Mouse (Mus musculus) midbrain, embryonic 14.5 days (tissue): ENCODE measurements around the gene Susd1. TPM values are rescaled to one million over a fixed set of nuclear protein-coding genes. Genes with fewer than 3 reads are reported as not detected.

Source experiments
- ATAC-seq: fragments of 200-750 bp; cut with Nextera tagmentation; 2 replicates; pipeline ENCODE4 v1.8.0; 2017; ENCODE audit warnings: moderate number of reproducible peaks, moderate library complexity; ENCODE audit not compliant: low FRiP score, low TSS enrichment
- DNase-seq: peaks from one replicate; pipeline ENCODE4 v3.0.0-alpha.2; 2015
- H3K27ac ChIP-seq: fragments of 300-500 bp; sonication (generic); replicated peaks from 2 replicates; pipeline ENCODE4 v1.5.1; 2014; ENCODE audit warnings: mild to moderate bottlenecking, low read depth, low read length, moderate library complexity
- H3K27me3 ChIP-seq: fragments of 300-500 bp; sonication (generic); 2 replicates; pipeline ENCODE4 v1.6.1; 2014; ENCODE audit warnings: low read length, control low read depth, mixed read lengths; ENCODE audit not compliant: control insufficient read depth, insufficient read depth
- H3K36me3 ChIP-seq: fragments of 300-500 bp; sonication (generic); 2 replicates; pipeline ENCODE4 v1.6.1; 2014; ENCODE audit warnings: low read length, control low read depth; ENCODE audit not compliant: control insufficient read depth, insufficient read depth
- H3K4me1 ChIP-seq: fragments of 300-500 bp; sonication (generic); 2 replicates; pipeline ENCODE4 v1.6.1; 2014; ENCODE audit warnings: mild to moderate bottlenecking, antibody characterized with exemption, low read length, control low read depth; ENCODE audit not compliant: control insufficient read depth, insufficient read depth
- H3K4me2 ChIP-seq: fragments of 300-500 bp; sonication (generic); 2 replicates; pipeline ENCODE4 v1.6.1; 2014; ENCODE audit warnings: mild to moderate bottlenecking, low read length, moderate library complexity
- H3K4me3 ChIP-seq: fragments of 300-500 bp; sonication (generic); replicated peaks from 2 replicates; pipeline ENCODE4 v1.5.1; 2014; ENCODE audit warnings: low read depth, low read length
- H3K9ac ChIP-seq: fragments of 300-500 bp; sonication (generic); replicated peaks from 2 replicates; pipeline ENCODE4 v1.6.1; 2014; ENCODE audit warnings: mild to moderate bottlenecking, low read length, moderate library complexity
- H3K9me3 ChIP-seq: fragments of 300-500 bp; sonication (generic); 2 replicates; pipeline ENCODE4 v1.6.1; 2016; ENCODE audit warnings: low read length, control low read depth, mixed read lengths; ENCODE audit not compliant: control insufficient read depth
- WGBS: fragments of 180-500 bp; shearing (Covaris S2); extraction: QIAGEN DNeasy Blood & Tissue Kit; methylation state at CpG from one replicate; pipeline ENCODE4 v1.1.7; 2014; 5-methylcytosine and 5-hydroxymethylcytosine counted together
- polyA plus RNA-seq: library from polyadenylated mRNA; unstranded; fragments of >200 nt; fragmentation: Nextera tagmentation; extraction: Ambion mirVana; gene quantifications from 2 replicates; pipeline ENCODE4 v1.2.1, GENCODE M21; 2014

The Susd1 gene
- polyA plus RNA-seq, 1 experiment from 2014 or later: 0.86 TPM

GRCm38 (mm10) chr4:59321181-59322008 is 117.0 kb downstream of the Susd1 start:
- DNase-seq: no peak
- Histone ChIP-seq H3K9me3 (no peaks in the 10 kb centered on the region), H3K9ac (no peak overlapping the region), H3K27me3 (no peaks in the 10 kb centered on the region), H3K36me3 (no peaks in the 10 kb centered on the region), H3K4me1 (no peaks in the 10 kb centered on the region), H3K27ac (no peak overlapping the region), H3K4me2 (no peak overlapping the region), H3K4me3 (no peak overlapping the region)
- 51% methylated on average over 12 of the region's 12 CpGs for WGBS
- no peak for ATAC-seq

DNA sequence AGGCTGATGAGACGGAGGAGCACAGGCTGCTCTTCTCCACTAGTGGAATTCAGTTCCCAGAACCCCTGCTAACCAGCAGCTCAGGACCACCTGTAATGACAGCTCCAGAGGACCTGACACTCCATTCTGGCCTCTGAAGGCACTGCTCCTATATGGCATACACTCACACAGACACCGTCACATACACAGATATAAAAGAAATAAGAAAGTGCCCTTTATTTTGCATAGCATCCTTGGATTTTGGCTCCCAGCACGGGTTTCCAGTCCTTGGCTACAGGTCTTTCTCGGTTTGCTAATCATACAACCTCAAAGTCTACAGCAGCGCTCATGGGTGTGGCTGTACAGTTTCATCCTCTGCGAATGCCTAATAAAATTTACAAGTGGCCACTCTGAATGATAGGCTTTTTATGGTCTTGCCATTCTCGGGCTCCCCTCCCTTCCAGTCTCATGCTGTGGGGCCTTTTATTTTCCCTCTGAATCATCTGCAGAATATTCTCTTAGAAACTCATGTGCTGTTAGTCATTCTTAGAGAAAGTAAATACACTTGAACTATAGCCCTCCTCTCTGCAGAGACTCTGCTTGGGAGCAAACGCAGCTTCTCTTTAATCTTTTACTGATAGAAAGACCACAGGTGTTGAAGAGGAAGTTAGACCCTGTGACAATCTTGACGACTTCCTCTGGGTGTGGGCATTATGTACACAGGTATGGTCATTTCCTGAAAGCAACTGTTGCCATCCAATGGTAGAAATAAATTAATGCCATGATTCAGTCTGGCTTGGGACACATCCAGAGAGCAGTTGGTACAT is 119.1 kb downstream of the Susd1 start:
- Histone ChIP-seq H3K9me3 (no peaks in the 10 kb centered on the region), H3K9ac (no peak overlapping the region), H3K27me3 (no peaks in the 10 kb centered on the region), H3K36me3 (no peaks in the 10 kb centered on the region), H3K4me2 (no peak overlapping the region), H3K4me3 (no peak overlapping the region), H3K4me1 (no peaks in the 10 kb centered on the region), H3K27ac (no peak overlapping the region)
- DNase-seq (no peak), ATAC-seq (no peak)
- 85% methylated on average over 9 of the region's 9 CpGs for WGBS

- ATAC-seq (no peak), DNase-seq (no peak)
- H3K9me3 ChIP-seq: no peaks in the 10 kb centered on the region
These were observed 119.8 kb downstream of the Susd1 start for GRCm38 (mm10) chr4:59318602-59319001.

GRCm38 (mm10) chr4:59315553-59316405 is 122.7 kb downstream of the Susd1 start:
- H3K9ac ChIP-seq: no peak overlapping the region
- H3K27ac ChIP-seq: no peak overlapping the region
- DNase-seq (no peak), ATAC-seq (no peak)
- no peaks in the 10 kb centered on the region for H3K4me1 ChIP-seq
- H3K9me3 ChIP-seq: no peaks in the 10 kb centered on the region
- H3K4me3 ChIP-seq: no peak overlapping the region
- H3K36me3 ChIP-seq: no peaks in the 10 kb centered on the region
- 83% methylated on average over 15 of the region's 15 CpGs for WGBS
- H3K4me2 ChIP-seq: no peak overlapping the region
- no peaks in the 10 kb centered on the region for H3K27me3 ChIP-seq

More at GRCm38 (mm10) chr4:59318602-59319001, 119.8 kb downstream of the Susd1 start:
- Histone ChIP-seq H3K27me3 (no peaks in the 10 kb centered on the region), H3K4me2 (no peak overlapping the region), H3K27ac (no peak overlapping the region), H3K9ac (no peak overlapping the region), H3K4me3 (no peak overlapping the region), H3K4me1 (no peaks in the 10 kb centered on the region), H3K36me3 (no peaks in the 10 kb centered on the region)
- WGBS: 86% methylated on average over 6 of the region's 6 CpGs

- H3K27ac ChIP-seq: no peak overlapping the region
- H3K4me1 ChIP-seq: no peaks in the 10 kb centered on the region
- DNase-seq (no peak), ATAC-seq (no peak)
- H3K4me3 ChIP-seq: no peak overlapping the region
- no peaks in the 10 kb centered on the region for H3K27me3 ChIP-seq
- no peaks in the 10 kb centered on the region for H3K9me3 ChIP-seq
- 78% methylated on average over 3 of the region's 3 CpGs for WGBS
- H3K9ac ChIP-seq: no peak overlapping the region
- H3K36me3 ChIP-seq: no peaks in the 10 kb centered on the region
- no peak overlapping the region for H3K4me2 ChIP-seq
These were observed 123.4 kb downstream of the Susd1 start for GRCm38 (mm10) chr4:59314939-59315552.

GRCm38 (mm10) chr4:59312945-59313344 is 125.5 kb downstream of the Susd1 start:
- Histone ChIP-seq H3K27ac (no peak overlapping the region), H3K9ac (no peak overlapping the region), H3K4me2 (no peak overlapping the region), H3K4me1 (no peaks in the 10 kb centered on the region), H3K36me3 (no peaks in the 10 kb centered on the region), H3K27me3 (no peaks in the 10 kb centered on the region), H3K9me3 (no peaks in the 10 kb centered on the region), H3K4me3 (no peak overlapping the region)
- WGBS: 61% methylated on average over 7 of the region's 7 CpGs
- ATAC-seq: no peak
- DNase-seq: no peak

GRCm38 (mm10) chr4:59310590-59310989 is 127.8 kb downstream of the Susd1 start:
- WGBS: 87% methylated on average over 9 of the region's 9 CpGs
- Histone ChIP-seq H3K9ac (no peak overlapping the region), H3K9me3 (no peaks in the 10 kb centered on the region), H3K4me2 (no peak overlapping the region), H3K27ac (no peak overlapping the region), H3K4me3 (no peak overlapping the region), H3K36me3 (no peaks in the 10 kb centered on the region), H3K27me3 (no peaks in the 10 kb centered on the region), H3K4me1 (no peaks in the 10 kb centered on the region)
- DNase-seq (no peak), ATAC-seq (no peak)
